Mouse (Mus musculus) midbrain, embryonic 13.5 days (tissue): ENCODE data around the gene Elk3. TPM values are rescaled to one million over a fixed set of nuclear protein-coding genes. Genes with fewer than 3 reads are reported as not detected.

ENCODE experiments used
- ATAC-seq: fragments of 200-750 bp; cut with Nextera tagmentation; 2 replicates; pipeline ENCODE4 v1.8.0; 2017; ENCODE audit warnings: mild to moderate bottlenecking, moderate TSS enrichment, moderate library complexity
- H3K27ac ChIP-seq: fragments of 300-500 bp; sonication (generic); 2 replicates; pipeline ENCODE4 v1.5.1; 2015; ENCODE audit warnings: inconsistent platforms, mild to moderate bottlenecking, moderate library complexity
- H3K27me3 ChIP-seq: fragments of 300-500 bp; sonication (generic); 2 replicates; pipeline ENCODE4 v1.6.1; 2015; ENCODE audit warnings: mild to moderate bottlenecking, inconsistent platforms
- H3K36me3 ChIP-seq: fragments of 300-500 bp; sonication (generic); 2 replicates; pipeline ENCODE4 v1.6.1; 2015; ENCODE audit warnings: mild to moderate bottlenecking, inconsistent platforms
- H3K4me1 ChIP-seq: fragments of 300-500 bp; sonication (generic); replicated peaks from 2 replicates; pipeline ENCODE4 v1.6.1; 2015; ENCODE audit warnings: inconsistent platforms
- H3K4me2 ChIP-seq: fragments of 300-500 bp; sonication (generic); replicated peaks from 2 replicates; pipeline ENCODE4 v1.6.1; 2015; ENCODE audit warnings: moderate library complexity, mild to moderate bottlenecking, inconsistent platforms
- H3K4me3 ChIP-seq: fragments of 300-500 bp; sonication (generic); replicated peaks from 2 replicates; pipeline ENCODE4 v1.5.1; 2015; ENCODE audit warnings: mild to moderate bottlenecking, inconsistent platforms
- H3K9ac ChIP-seq: fragments of 300-500 bp; sonication (generic); replicated peaks from 2 replicates; pipeline ENCODE4 v1.6.1; 2015; ENCODE audit warnings: mild to moderate bottlenecking, inconsistent platforms
- H3K9me3 ChIP-seq: fragments of 300-500 bp; sonication (generic); 2 replicates; pipeline ENCODE4 v1.6.1; 2016; ENCODE audit warnings: mild to moderate bottlenecking, inconsistent platforms
- WGBS: fragments of 180-500 bp; shearing (Covaris S2); methylation state at CpG from one replicate; pipeline ENCODE4 v1.1.7; 2015; 5-methylcytosine and 5-hydroxymethylcytosine counted together
- polyA plus RNA-seq: library from polyadenylated mRNA; unstranded; fragments of >200 nt; fragmentation: Nextera tagmentation; extraction: Ambion mirVana; gene quantifications from 2 replicates; pipeline ENCODE4 v1.2.1, GENCODE M21; 2015

Gene Elk3
- polyA plus RNA-seq, 1 experiment from 2014 or later = 8.5 TPM

- H3K36me3 ChIP-seq = peaks cover 55% of the 10 kb centered on the region
- WGBS = 96% methylated on average over 8 of the region's 8 CpGs
Observed at GRCm38 (mm10) chr10:93215051-93215763, 95.7 kb downstream of the Elk3 start.

GRCm38 (mm10) chr10:93214251-93214650 lies 96.7 kb downstream of the Elk3 start:
- ATAC-seq = no peak
- Histone ChIP-seq H3K9ac (no peak overlapping the region), H3K27ac (no peak overlapping the region), H3K4me2 (no peak overlapping the region), H3K27me3 (no peaks in the 10 kb centered on the region), H3K36me3 (peaks cover 55% of the 10 kb centered on the region), H3K4me1 (0 out of 2 replicates have a peak, but pooled peaks cover 4% of the 10 kb centered on the region), H3K4me3 (no peak overlapping the region), H3K9me3 (no peaks in the 10 kb centered on the region)
- WGBS = 88% methylated on average over 4 of the region's 4 CpGs

More at GRCm38 (mm10) chr10:93215051-93215763, 95.7 kb downstream of the Elk3 start:
- ATAC-seq = no peak
- H3K9ac ChIP-seq = no peak overlapping the region
- no peak overlapping the region for H3K4me3 ChIP-seq
- no peaks in the 10 kb centered on the region for H3K9me3 ChIP-seq
- no peak overlapping the region for H3K4me2 ChIP-seq
- 0 out of 2 replicates have a peak, but pooled peaks cover 4% of the 10 kb centered on the region for H3K4me1 ChIP-seq
- H3K27me3 ChIP-seq = no peaks in the 10 kb centered on the region
- H3K27ac ChIP-seq = no peak overlapping the region

- ATAC-seq = no peak
- peaks cover 54% of the 10 kb centered on the region for H3K36me3 ChIP-seq
- no peak overlapping the region for H3K4me2 ChIP-seq
- H3K9me3 ChIP-seq = no peaks in the 10 kb centered on the region
- H3K9ac ChIP-seq = no peak overlapping the region
- no peak overlapping the region for H3K4me3 ChIP-seq
- H3K27ac ChIP-seq = no peak overlapping the region
- 0 out of 2 replicates have a peak, but pooled peaks cover 4% of the 10 kb centered on the region for H3K4me1 ChIP-seq
- WGBS = 87% methylated on average over 7 of the region's 7 CpGs
- H3K27me3 ChIP-seq = no peaks in the 10 kb centered on the region
Observed at GRCm38 (mm10) chr10:93213339-93213738, 97.6 kb downstream of the Elk3 start.

GRCm38 (mm10) chr10:93212699-93213098 lies 98.2 kb downstream of the Elk3 start:
- peaks cover 48% of the 10 kb centered on the region for H3K36me3 ChIP-seq
- WGBS = 87% methylated on average over 2 of the region's 2 CpGs
- ATAC-seq = no peak

GRCm38 (mm10) chr10:93207176-93207575 lies 103.8 kb downstream of the Elk3 start:
- H3K4me1 ChIP-seq = 0 out of 2 replicates have a peak, but pooled peaks cover 4% of the 10 kb centered on the region
- H3K4me3 ChIP-seq = no peak overlapping the region
- no peak overlapping the region for H3K4me2 ChIP-seq
- H3K9me3 ChIP-seq = no peaks in the 10 kb centered on the region
- no peaks in the 10 kb centered on the region for H3K27me3 ChIP-seq
- H3K36me3 ChIP-seq = 0 out of 2 replicates have a peak, but pooled peaks cover 5% of the 10 kb centered on the region
- no peak for ATAC-seq
- H3K9ac ChIP-seq = no peak overlapping the region
- WGBS = 89% methylated on average over 5 of the region's 5 CpGs
- no peak overlapping the region for H3K27ac ChIP-seq

More at GRCm38 (mm10) chr10:93212699-93213098, 98.2 kb downstream of the Elk3 start:
- H3K27ac ChIP-seq = no peak overlapping the region
- 0 out of 2 replicates have a peak, but pooled peaks cover 4% of the 10 kb centered on the region for H3K4me1 ChIP-seq
- H3K4me2 ChIP-seq = no peak overlapping the region
- no peak overlapping the region for H3K9ac ChIP-seq
- no peak overlapping the region for H3K4me3 ChIP-seq
- H3K27me3 ChIP-seq = no peaks in the 10 kb centered on the region
- no peaks in the 10 kb centered on the region for H3K9me3 ChIP-seq

GRCm38 (mm10) chr10:93205287-93205956 lies 105.5 kb downstream of the Elk3 start:
- Histone ChIP-seq H3K4me1 (no peaks in the 10 kb centered on the region), H3K36me3 (no peaks in the 10 kb centered on the region), H3K4me2 (no peak overlapping the region), H3K27me3 (no peaks in the 10 kb centered on the region), H3K27ac (no peak overlapping the region), H3K4me3 (no peak overlapping the region), H3K9me3 (no peaks in the 10 kb centered on the region), H3K9ac (no peak overlapping the region)
- ATAC-seq = no peak
- WGBS = 94% methylated on average over 4 of the region's 4 CpGs

- Histone ChIP-seq H3K4me1 (0 out of 2 replicates have a peak, but pooled peaks cover 3% of the 10 kb centered on the region), H3K27me3 (no peaks in the 10 kb centered on the region), H3K27ac (no peak overlapping the region), H3K4me3 (no peak overlapping the region), H3K9ac (no peak overlapping the region), H3K9me3 (no peaks in the 10 kb centered on the region), H3K36me3 (peaks cover 12% of the 10 kb centered on the region), H3K4me2 (no peak overlapping the region)
- WGBS = 95% methylated on average over 6 of the region's 6 CpGs
- ATAC-seq = no peak
Observed at GRCm38 (mm10) chr10:93201846-93202458, 109.0 kb downstream of the Elk3 start.

- peaks cover 22% of the 10 kb centered on the region for H3K4me1 ChIP-seq
- no peak overlapping the region for H3K4me3 ChIP-seq
- H3K9ac ChIP-seq = no peak overlapping the region
- peaks cover 12% of the 10 kb centered on the region for H3K36me3 ChIP-seq
- no peak overlapping the region for H3K4me2 ChIP-seq
- H3K9me3 ChIP-seq = no peaks in the 10 kb centered on the region
- 89% methylated on average over 3 of the region's 3 CpGs for WGBS
- no peaks in the 10 kb centered on the region for H3K27me3 ChIP-seq
- no peak overlapping the region for H3K27ac ChIP-seq
- ATAC-seq = no peak
Observed at GRCm38 (mm10) chr10:93198958-93199357, 112.0 kb downstream of the Elk3 start.

Other genes starting within 250 kb of the Elk3 start
- gene Cfap54, start 229.5 kb downstream of the Elk3 start, polyA plus RNA-seq = 2.3 and 3.0 TPM in 2 replicates
- gene Cdk17, start 150.3 kb downstream of the Elk3 start, polyA plus RNA-seq = 40.7 and 46.3 TPM in 2 replicates
- gene Lta4h, start 142.3 kb upstream of the Elk3 start, polyA plus RNA-seq = 104 and 106 TPM in 2 replicates
- 0.08 TPM in 1 of 2 replicates, not detected in the other for gene Hal, start 177.6 kb upstream of the Elk3 start, polyA plus RNA-seq
- 0.15 TPM in 2 replicates for gene Amdhd1, start 228.9 kb upstream of the Elk3 start, polyA plus RNA-seq
- gene Ccdc38, start 229.5 kb upstream of the Elk3 start, polyA plus RNA-seq = 0.46 and 0.57 TPM in 2 replicates